Mouse (Mus musculus) stomach, embryonic 15.5 days (tissue): Measurements from ENCODE around the gene Trp53. TPM values are rescaled to one million over a fixed set of nuclear protein-coding genes. Genes with fewer than 3 reads are reported as not detected.
A peak's percentile ranks its signal among the peaks of the same experiment; 100 is the strongest.

ENCODE experiments used
- ATAC-seq: fragments of 200-750 bp; cut with Nextera tagmentation; 2 replicates; pipeline ENCODE4 v1.8.0; 2017; ENCODE audit warnings: low read depth, moderate number of reproducible peaks, moderate TSS enrichment; ENCODE audit not compliant: insufficient read depth, low FRiP score
- H3K27ac ChIP-seq: fragments of 300-500 bp; sonication (generic); 2 replicates; pipeline ENCODE4 v1.5.1; 2015; ENCODE audit warnings: mild to moderate bottlenecking, inconsistent platforms
- H3K27me3 ChIP-seq: fragments of 300-500 bp; sonication (generic); replicated peaks from 2 replicates; pipeline ENCODE4 v1.6.1; 2015; ENCODE audit warnings: inconsistent platforms
- H3K36me3 ChIP-seq: fragments of 300-500 bp; sonication (generic); 2 replicates; pipeline ENCODE4 v1.6.1; 2015; ENCODE audit warnings: inconsistent platforms
- H3K4me1 ChIP-seq: fragments of 300-500 bp; sonication (generic); 2 replicates; pipeline ENCODE4 v1.6.1; 2015; ENCODE audit warnings: inconsistent platforms
- H3K4me2 ChIP-seq: fragments of 300-500 bp; sonication (generic); 2 replicates; pipeline ENCODE4 v1.6.1; 2015; ENCODE audit warnings: mild to moderate bottlenecking, inconsistent platforms
- H3K4me3 ChIP-seq: fragments of 300-500 bp; sonication (generic); replicated peaks from 2 replicates; pipeline ENCODE4 v1.5.1; 2015; ENCODE audit warnings: inconsistent platforms
- H3K9ac ChIP-seq: fragments of 300-500 bp; sonication (generic); 2 replicates; pipeline ENCODE4 v1.6.1; 2015; ENCODE audit warnings: inconsistent platforms
- H3K9me3 ChIP-seq: fragments of 300-500 bp; sonication (generic); 2 replicates; pipeline ENCODE4 v1.6.1; 2016; ENCODE audit warnings: inconsistent platforms
- WGBS: fragments of 180-500 bp; shearing (Covaris S2); methylation state at CpG from one replicate; pipeline ENCODE4 v1.1.7; 2015; 5-methylcytosine and 5-hydroxymethylcytosine counted together
- polyA plus RNA-seq: library from polyadenylated mRNA; unstranded; fragments of >200 nt; fragmentation: Nextera tagmentation; extraction: Ambion mirVana; gene quantifications from 2 replicates; pipeline ENCODE4 v1.2.1, GENCODE M21; 2015

Gene Trp53
- polyA plus RNA-seq, 1 experiment from 2014 or later, result 122 TPM

- peaks cover 13% of the 10 kb centered on the region for H3K4me1 ChIP-seq
- H3K9me3 ChIP-seq, result no peaks in the 10 kb centered on the region
- WGBS, result 68% methylated on average over 7 of the region's 7 CpGs
- no peak overlapping the region for H3K27ac ChIP-seq
- H3K9ac ChIP-seq, result no peak overlapping the region
- no peaks in the 10 kb centered on the region for H3K27me3 ChIP-seq
- no peak overlapping the region for H3K4me3 ChIP-seq
- peak; percentile 59; the same call in 1 of the 2 replicates for ATAC-seq
- no peak overlapping the region for H3K4me2 ChIP-seq
- peaks cover 29% of the 10 kb centered on the region for H3K36me3 ChIP-seq
Observed at GRCm38 (mm10) chr11:69585718-69586325, 5.7 kb downstream of the Trp53 start.

GRCm38 (mm10) chr11:69589207-69589834 lies 9.2 kb downstream of the Trp53 start:
- ATAC-seq, result peak; percentile 38; the same call in 1 of the 2 replicates
- WGBS, result 91% methylated on average over 22 of the region's 22 CpGs
- Histone ChIP-seq H3K4me1 (peaks cover 3% of the 10 kb centered on the region; the same call in 1 of the 2 replicates), H3K9ac (no peak overlapping the region), H3K9me3 (no peaks in the 10 kb centered on the region), H3K4me3 (no peak overlapping the region), H3K27me3 (no peaks in the 10 kb centered on the region), H3K27ac (no peak overlapping the region), H3K4me2 (no peak overlapping the region), H3K36me3 (peaks cover 44% of the 10 kb centered on the region)

GRCm38 (mm10) chr11:69590622-69591021 lies 10.5 kb downstream of the Trp53 start:
- no peak overlapping the region for H3K9ac ChIP-seq
- WGBS, result 91% methylated on average over 8 of the region's 8 CpGs
- H3K27ac ChIP-seq, result no peak overlapping the region
- no peaks in the 10 kb centered on the region for H3K4me1 ChIP-seq
- H3K36me3 ChIP-seq, result peaks cover 44% of the 10 kb centered on the region
- H3K9me3 ChIP-seq, result no peaks in the 10 kb centered on the region
- no peak for ATAC-seq
- H3K4me3 ChIP-seq, result no peak overlapping the region
- H3K27me3 ChIP-seq, result no peaks in the 10 kb centered on the region
- H3K4me2 ChIP-seq, result no peak overlapping the region

- no peak overlapping the region for H3K4me3 ChIP-seq
- no peaks in the 10 kb centered on the region for H3K9me3 ChIP-seq
- H3K9ac ChIP-seq, result no peak overlapping the region
- peaks cover 44% of the 10 kb centered on the region for H3K36me3 ChIP-seq
- 77% methylated on average over 3 of the region's 3 CpGs for WGBS
- no peak overlapping the region for H3K27ac ChIP-seq
- no peaks in the 10 kb centered on the region for H3K4me1 ChIP-seq
- H3K27me3 ChIP-seq, result no peaks in the 10 kb centered on the region
- no peak overlapping the region for H3K4me2 ChIP-seq
- no peak for ATAC-seq
Observed at GRCm38 (mm10) chr11:69591424-69591823, 11.3 kb downstream of the Trp53 start.

GRCm38 (mm10) chr11:69591899-69592637 lies 11.9 kb downstream of the Trp53 start:
- peaks cover 44% of the 10 kb centered on the region for H3K36me3 ChIP-seq
- no peak overlapping the region for H3K4me2 ChIP-seq
- H3K4me1 ChIP-seq, result no peaks in the 10 kb centered on the region
- no peaks in the 10 kb centered on the region for H3K27me3 ChIP-seq
- no peak overlapping the region for H3K27ac ChIP-seq
- H3K9me3 ChIP-seq, result no peaks in the 10 kb centered on the region
- H3K9ac ChIP-seq, result no peak overlapping the region
- WGBS, result 75% methylated on average over 7 of the region's 7 CpGs
- H3K4me3 ChIP-seq, result no peak overlapping the region
- ATAC-seq, result no peak

- no peak for ATAC-seq
- H3K36me3 ChIP-seq, result peaks cover 42% of the 10 kb centered on the region
- H3K4me3 ChIP-seq, result no peak overlapping the region
- no peak overlapping the region for H3K27ac ChIP-seq
- 85% methylated on average over 4 of the region's 4 CpGs for WGBS
- H3K9ac ChIP-seq, result no peak overlapping the region
- no peaks in the 10 kb centered on the region for H3K9me3 ChIP-seq
- H3K27me3 ChIP-seq, result no peaks in the 10 kb centered on the region
- H3K4me1 ChIP-seq, result no peaks in the 10 kb centered on the region
- H3K4me2 ChIP-seq, result no peak overlapping the region
Observed at GRCm38 (mm10) chr11:69592799-69593198, 12.6 kb downstream of the Trp53 start.

GRCm38 (mm10) chr11:69594853-69595252 lies 14.7 kb downstream of the Trp53 start:
- ATAC-seq, result no peak
- Histone ChIP-seq H3K9ac (no peak overlapping the region), H3K9me3 (no peaks in the 10 kb centered on the region), H3K4me1 (peaks cover 7% of the 10 kb centered on the region), H3K27ac (no peak overlapping the region), H3K27me3 (no peaks in the 10 kb centered on the region), H3K36me3 (peaks cover 25% of the 10 kb centered on the region), H3K4me3 (no peak overlapping the region), H3K4me2 (no peak overlapping the region)
- 91% methylated on average over 6 of the region's 6 CpGs for WGBS

- peaks cover 31% of the 10 kb centered on the region for H3K4me1 ChIP-seq
- H3K36me3 ChIP-seq, result no peaks in the 10 kb centered on the region
- no peak overlapping the region for H3K4me3 ChIP-seq
- H3K27me3 ChIP-seq, result peaks cover 5% of the 10 kb centered on the region; the same call in 1 of the 2 replicates
- 13% methylated on average over 9 of the region's 9 CpGs for WGBS
- no peaks in the 10 kb centered on the region for H3K9me3 ChIP-seq
- H3K9ac ChIP-seq, result no peak overlapping the region
- peak overlapping the region; percentile 40; the same call in 1 of the 2 replicates for H3K4me2 ChIP-seq
- ATAC-seq, result no peak
- H3K27ac ChIP-seq, result peak overlapping the region; percentile 61
Observed at GRCm38 (mm10) chr11:69599436-69599835, 19.3 kb downstream of the Trp53 start.

GRCm38 (mm10) chr11:69600098-69600497 lies 19.9 kb downstream of the Trp53 start:
- no peaks in the 10 kb centered on the region for H3K36me3 ChIP-seq
- H3K4me3 ChIP-seq, result no peak overlapping the region
- no peaks in the 10 kb centered on the region for H3K9me3 ChIP-seq
- WGBS, result 13% methylated on average over 6 of the region's 6 CpGs
- H3K4me1 ChIP-seq, result peaks cover 37% of the 10 kb centered on the region
- H3K4me2 ChIP-seq, result peak overlapping the region; percentile 40
- H3K9ac ChIP-seq, result no peak overlapping the region
- ATAC-seq, result 0 out of 2 replicates have a peak, but pooled peaks have one; percentile 25
- peak overlapping the region; percentile 61 for H3K27ac ChIP-seq
- H3K27me3 ChIP-seq, result peaks cover 7% of the 10 kb centered on the region; the same call in 1 of the 2 replicates

- Histone ChIP-seq H3K9me3 (no peaks in the 10 kb centered on the region), H3K27me3 (peaks cover 10% of the 10 kb centered on the region; the same call in 1 of the 2 replicates), H3K36me3 (no peaks in the 10 kb centered on the region), H3K9ac (no peak overlapping the region), H3K4me2 (no peak overlapping the region), H3K4me3 (no peak overlapping the region), H3K27ac (no peak overlapping the region), H3K4me1 (peaks cover 41% of the 10 kb centered on the region)
- 47% methylated on average over 3 of the region's 3 CpGs for WGBS
- no peak for ATAC-seq
Observed at GRCm38 (mm10) chr11:69601768-69602167, 21.6 kb downstream of the Trp53 start.

- H3K4me3 ChIP-seq, result no peak overlapping the region
- 0 out of 2 replicates have a peak overlapping the region, but pooled peaks have one; percentile 21 for H3K27ac ChIP-seq
- H3K4me2 ChIP-seq, result no peak overlapping the region
- no peak for ATAC-seq
- H3K4me1 ChIP-seq, result peaks cover 41% of the 10 kb centered on the region
- H3K36me3 ChIP-seq, result no peaks in the 10 kb centered on the region
- H3K27me3 ChIP-seq, result peaks cover 10% of the 10 kb centered on the region; the same call in 1 of the 2 replicates
- no peaks in the 10 kb centered on the region for H3K9me3 ChIP-seq
- 71% methylated on average over 8 of the region's 8 CpGs for WGBS
- H3K9ac ChIP-seq, result no peak overlapping the region
Observed at GRCm38 (mm10) chr11:69603516-69603915, 23.4 kb downstream of the Trp53 start.

- Histone ChIP-seq H3K27ac (no peak overlapping the region), H3K9me3 (no peaks in the 10 kb centered on the region), H3K4me3 (peak overlapping the region; percentile 59), H3K4me2 (peak overlapping the region; percentile 91), H3K4me1 (peaks cover 39% of the 10 kb centered on the region), H3K36me3 (no peaks in the 10 kb centered on the region), H3K27me3 (peaks cover 10% of the 10 kb centered on the region; the same call in 1 of the 2 replicates), H3K9ac (no peak overlapping the region)
- no peak for ATAC-seq
- WGBS, result 60% methylated on average over 3 of the region's 3 CpGs
Observed at GRCm38 (mm10) chr11:69604347-69604746, 24.2 kb downstream of the Trp53 start.
